Mouse (Mus musculus): ENCODE measurements around the gene Dmrt1.

The Dmrt1 gene

DNA sequence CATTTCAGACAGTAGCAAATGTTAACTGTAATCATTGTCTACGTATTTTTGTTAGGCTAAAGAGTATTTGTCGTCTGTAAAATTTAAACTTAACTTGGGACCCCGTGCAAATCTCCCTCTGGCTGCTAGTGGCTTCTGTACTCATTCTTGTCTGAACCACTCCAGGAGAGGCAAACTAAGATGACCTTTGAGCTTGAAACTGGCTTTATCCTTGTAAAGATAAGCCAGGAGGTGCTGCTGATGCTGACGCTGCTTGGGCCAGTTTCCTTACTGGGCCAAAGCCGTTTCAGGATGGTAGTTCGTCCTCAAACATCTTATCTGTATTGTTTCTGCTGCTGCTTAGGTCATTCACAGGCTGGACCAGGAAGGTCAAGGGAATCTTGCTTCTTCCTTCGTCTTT is 64.4 kb downstream of the Dmrt1 start:
- DNase-seq (ENCODE audit: low read depth): no peak

DNA sequence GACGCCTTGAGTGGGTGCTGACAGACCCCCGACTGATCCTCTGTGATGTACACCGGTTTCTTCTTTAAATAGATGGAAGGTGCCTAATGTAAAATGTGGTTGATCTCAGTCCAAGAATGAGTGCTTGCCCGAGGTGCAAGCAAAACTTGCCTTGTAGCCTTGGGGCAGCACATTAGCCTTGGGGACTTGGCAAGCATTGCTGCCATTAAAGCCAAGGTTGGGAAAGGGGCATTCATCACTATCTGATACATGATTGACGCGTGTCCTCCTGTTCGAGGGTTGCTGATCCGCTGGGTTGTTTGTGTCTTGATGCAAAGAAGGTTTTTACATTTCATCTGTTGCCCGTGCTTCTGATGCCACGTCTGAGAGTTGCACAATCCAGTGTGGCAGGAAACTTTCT is 69.0 kb downstream of the Dmrt1 start:
- DNase-seq (ENCODE audit: low read depth): no peak

DNA sequence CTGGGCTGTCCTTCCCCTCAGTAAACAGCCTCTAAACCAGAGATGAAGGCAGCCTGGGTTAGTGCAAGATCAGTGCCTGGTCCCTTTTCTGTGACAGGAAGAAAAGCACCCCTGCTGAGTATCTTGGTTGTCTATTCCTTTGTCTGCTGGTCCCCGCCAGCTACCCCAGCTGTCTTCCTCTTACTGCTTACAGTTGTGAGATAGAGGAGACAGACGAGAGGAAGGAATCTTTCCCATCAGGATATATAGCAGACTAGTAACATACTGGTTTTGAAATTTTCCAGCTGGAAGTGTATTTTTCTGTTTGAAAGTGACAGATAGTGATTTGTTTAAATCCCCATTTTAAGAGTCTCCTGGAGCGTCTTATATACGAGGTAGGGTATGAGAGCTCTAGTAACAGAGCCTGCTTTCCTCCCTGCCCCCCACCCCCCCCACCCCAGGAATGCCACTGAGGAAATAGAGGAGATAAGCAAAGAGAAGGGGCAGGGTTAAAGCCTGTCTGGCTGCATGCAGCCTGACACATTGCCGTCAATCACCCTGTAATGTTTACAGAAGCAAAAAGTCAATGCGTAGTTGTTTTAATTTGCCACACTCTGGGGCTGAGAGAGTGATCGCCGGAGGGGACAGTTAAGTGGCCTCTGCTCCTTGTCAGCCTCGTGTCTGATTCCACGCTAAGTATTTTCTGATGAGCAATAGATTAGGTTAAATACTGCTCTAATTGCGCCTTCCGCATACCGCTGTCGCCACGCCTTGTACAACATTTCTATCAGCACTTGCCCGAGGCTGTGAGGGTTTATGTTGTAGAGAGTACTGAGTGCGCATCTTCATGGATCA is 69.8 kb downstream of the Dmrt1 start:
- DNase-seq (ENCODE audit: low read depth): no peak

DNA sequence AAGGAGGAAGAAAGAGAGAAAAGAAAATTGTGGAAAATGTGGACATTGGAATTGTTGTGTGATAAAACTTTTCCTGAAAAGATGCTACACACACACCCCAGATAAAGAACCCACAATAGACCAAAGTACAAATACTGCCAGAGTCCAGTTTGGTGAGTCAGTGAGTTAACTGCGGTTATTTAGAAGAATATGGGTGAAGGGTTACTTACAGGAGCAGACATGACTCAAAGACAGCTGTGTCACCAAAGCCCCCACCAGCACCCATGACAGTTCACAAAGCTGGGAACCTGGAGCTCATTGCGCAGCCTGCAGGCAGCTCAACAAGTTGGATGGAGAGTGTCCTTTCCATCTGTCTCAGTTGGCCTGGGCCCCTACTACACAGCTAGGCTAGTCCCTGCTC is 72.9 kb downstream of the Dmrt1 start:
- no peak for DNase-seq (ENCODE audit: low read depth)

DNA sequence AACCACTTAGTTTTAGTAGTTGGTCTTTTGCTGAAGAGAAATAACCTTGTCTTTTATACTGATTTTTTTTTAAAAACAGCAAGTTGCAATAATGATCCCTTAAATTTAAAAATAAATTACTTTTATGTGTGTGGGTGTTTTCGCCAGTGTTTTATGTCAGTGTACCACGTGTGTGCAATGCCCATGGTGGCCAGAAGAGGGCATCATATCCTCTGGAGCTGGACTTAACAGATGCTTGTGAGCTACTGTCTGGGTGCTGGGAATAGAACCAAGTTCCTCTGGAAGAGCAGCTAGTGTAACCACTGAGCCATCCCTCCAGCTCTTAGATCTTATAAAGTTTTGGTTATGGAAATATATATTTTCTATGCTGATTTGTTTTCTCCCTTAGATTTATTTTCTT is 74.0 kb downstream of the Dmrt1 start:
- DNase-seq (ENCODE audit: low read depth): no peak

DNA sequence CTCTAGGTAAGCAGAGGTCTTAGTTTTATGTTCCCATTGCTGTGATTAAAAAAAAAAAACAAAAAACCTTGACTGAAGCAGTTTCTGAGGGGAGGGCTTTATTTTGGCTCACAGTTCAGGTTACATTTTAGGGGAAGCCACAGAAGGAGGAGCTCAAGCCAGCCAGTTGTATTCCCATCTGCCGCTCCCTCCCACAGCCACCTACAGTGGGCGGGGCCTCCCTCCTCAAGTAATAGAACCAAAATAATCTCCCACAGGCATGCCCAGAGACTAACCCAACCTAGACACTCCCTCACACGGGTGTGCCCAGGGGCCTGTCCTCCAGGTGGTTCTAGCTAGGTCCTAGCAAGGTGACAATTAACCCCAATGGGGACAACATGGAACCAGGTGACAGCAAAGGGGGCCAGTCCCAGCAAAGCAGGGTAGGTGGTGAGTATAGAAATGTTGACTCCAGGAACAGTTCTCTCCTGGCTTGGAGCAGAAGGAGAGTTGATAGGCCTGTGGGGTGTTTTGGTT is 92.4 kb downstream of the Dmrt1 start:
- no peak for DNase-seq (ENCODE audit: low read depth)

DNA sequence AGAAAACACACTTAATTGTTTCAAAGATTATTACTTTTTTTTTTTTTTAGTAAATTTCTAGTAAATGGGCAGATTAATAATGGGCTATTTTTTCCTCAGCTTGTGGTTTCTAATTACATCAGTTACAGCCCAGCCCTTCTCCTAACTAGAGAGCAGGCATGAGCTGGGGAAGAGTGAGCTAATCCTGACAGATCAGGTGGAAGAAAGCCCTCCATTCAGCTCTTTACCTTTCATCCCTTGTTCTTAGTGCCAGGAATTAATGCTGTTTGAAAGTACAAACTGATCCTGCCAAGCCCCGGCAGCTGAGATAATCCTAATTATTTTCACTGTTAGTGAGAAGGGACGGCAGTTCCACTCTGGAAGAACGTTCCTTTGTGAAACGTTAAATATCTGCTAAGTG is 93.2 kb downstream of the Dmrt1 start:
- no peak for DNase-seq (ENCODE audit: low read depth)

DNA sequence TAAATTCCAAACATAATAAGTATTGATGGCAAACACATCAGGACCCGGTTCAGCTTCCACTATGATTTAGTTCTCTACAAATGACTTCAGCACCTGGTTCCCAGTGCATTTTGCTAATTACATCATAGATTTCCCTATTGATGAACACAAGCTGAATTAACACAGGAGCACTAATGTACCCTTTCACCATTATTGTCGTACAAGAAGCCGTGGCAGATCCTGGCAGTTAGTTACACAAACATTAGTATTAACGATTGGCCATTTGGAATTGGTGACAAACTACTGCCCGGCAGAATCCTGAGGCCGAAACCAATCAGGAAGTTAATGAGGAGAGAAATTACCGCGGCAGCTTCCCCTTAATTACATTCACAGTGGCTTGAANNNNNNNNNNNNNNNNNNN is 96.5 kb downstream of the Dmrt1 start:
- no peak for DNase-seq (ENCODE audit: low read depth)

DNA sequence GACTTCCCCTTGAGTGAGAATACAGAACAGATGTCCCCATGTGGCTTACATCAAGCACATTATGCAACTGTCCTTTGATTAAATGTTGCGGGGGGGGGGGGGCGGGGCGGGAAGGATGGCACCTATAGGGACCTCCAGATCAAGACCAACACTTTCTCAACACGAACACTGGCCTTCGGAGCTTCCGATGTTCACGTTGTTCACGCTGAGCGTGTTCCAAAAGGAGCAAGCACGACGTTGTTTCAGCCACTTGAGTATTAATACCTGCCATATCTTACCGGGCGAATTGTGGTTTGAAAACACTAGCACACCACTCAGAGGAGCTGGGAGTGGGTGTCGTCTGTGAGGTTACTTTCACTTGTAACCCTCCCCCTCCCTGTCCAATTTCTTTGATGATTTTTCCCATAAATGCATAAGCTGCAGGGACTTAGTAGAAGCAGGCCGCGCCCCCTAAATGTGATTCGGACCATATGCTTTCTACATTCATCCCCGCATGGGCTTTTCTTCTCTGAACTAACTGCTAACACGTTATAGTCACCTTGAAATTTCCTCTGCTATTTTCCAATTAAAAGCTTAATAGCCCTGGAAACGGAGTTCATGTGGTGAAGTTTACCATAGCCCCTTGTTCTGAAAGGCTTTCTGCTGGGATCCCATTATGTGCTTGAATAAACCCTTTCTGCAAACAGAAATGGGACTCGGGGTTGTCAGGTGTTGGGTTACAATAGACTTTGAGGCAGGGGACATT is 102.2 kb downstream of the Dmrt1 start:
- DNase-seq (ENCODE audit: low read depth): no peak

DNA sequence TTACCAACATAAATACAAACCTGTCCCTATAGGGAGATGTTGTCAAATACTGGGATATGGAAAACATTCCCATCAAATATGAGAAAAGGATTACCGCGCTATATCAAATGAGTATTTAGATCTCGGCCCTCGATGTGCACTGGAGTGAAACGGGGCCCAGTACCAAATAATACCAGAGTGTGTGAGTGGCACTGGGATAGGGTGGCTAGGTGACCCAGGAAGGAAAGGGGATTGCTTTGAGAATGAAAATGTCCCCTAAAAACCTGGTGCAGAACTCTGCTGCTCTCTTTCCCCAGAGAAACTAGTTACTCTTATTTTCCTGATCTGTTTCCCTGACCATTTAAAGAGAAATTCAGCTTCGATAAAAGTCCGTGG is 102.8 kb downstream of the Dmrt1 start:
- DNase-seq (ENCODE audit: low read depth): no peak

DNA sequence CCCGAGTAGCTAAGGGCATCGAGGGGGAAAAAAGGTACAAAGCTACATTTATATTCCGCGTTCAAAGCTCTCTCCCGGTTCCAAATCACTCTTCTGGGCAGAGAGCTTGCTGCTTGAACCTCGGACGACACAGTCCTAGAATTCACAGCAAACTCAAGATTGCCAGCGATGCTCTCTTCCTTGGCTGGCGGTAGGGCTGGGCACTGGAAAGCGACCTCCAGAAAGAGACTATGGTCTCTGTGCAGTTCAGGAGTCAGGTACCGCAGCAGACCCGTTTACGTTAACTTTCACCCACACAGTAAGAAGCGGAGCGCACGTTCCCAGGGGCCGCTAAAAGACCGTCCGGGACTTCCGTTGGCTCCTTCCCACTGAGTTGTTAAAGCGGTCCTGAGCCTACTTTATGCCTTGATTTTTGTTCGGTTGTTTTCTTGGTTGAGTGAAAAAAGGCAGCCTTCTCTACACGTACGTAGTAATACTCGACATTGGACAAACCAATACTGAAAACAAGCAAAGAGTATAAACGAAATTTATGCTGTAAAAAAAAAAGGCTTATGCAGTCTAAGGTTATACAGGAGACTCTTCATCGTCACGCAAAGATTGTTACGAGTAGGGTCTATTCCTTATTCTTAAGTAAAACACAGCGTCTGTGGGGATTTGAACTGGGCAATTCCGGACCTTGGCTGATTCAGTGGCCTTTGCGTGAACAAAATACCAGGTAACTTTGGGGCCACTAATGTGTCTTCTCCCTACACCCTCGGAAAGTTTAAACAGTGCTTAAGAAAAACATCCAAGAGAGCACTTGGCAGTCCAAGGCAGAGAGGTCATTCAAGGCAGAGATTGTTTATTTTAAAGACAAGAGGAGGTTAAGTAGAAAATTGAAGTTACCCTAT is 103.8 kb downstream of the Dmrt1 start:
- no peak for DNase-seq (ENCODE audit: low read depth)

DNA sequence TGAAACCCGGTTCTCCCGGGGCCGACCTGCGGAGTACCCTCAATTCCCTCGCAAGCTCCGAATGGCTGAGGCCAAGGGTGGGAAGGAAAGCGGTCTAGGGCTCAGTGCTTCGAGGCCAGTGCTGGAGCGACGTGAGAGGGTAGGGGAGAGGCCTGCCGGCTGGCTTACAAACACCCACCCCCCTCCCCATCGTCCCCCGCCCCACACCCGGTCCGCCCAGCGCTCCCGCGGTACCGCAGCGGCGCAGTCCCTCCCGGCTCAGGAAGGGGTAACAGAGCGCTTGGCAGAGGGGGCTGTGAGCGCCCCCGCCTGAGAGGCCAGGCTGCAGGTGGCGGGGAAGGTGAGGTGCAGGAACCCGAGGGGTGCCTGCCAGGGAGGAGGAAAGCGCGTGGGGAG is 104.6 kb downstream of the Dmrt1 start, which contains the start of gene Dmrt3:
Dmrt3 (plus strand) TSS at position 287 of the 396 bp plus-strand sequence.
- no peak for DNase-seq (ENCODE audit: low read depth)

DNA sequence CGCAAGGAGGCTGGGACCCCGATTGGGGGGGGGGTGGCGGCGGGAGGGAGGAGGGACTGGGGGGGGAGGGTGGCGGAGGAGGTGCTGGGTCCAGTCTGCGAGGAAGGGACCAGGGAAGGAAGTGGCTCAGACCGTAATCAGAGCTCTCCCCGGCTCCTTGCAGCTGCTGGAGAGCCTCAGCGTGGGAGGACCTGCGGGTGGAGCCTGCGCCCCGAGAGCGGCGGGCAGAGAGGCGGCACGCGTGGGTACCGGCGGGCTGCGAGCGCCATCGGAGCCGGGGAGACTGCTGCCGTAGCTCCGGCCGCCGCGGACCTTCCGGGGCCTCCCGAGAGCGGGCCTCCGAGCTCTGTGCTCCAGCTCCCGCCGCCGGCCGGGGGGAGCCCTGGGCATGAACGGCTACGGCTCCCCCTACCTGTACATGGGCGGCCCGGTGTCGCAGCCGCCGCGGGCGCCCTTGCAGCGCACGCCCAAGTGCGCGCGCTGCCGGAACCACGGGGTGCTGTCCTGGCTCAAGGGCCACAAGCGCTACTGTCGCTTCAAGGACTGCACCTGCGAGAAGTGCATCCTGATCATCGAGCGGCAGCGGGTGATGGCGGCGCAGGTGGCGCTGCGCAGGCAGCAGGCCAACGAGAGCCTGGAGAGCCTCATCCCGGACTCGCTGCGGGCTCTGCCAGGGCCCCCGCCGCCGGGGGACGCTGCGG is 105.1 kb downstream of the Dmrt1 start:
- DNase-seq (ENCODE audit: low read depth): no peak

DNA sequence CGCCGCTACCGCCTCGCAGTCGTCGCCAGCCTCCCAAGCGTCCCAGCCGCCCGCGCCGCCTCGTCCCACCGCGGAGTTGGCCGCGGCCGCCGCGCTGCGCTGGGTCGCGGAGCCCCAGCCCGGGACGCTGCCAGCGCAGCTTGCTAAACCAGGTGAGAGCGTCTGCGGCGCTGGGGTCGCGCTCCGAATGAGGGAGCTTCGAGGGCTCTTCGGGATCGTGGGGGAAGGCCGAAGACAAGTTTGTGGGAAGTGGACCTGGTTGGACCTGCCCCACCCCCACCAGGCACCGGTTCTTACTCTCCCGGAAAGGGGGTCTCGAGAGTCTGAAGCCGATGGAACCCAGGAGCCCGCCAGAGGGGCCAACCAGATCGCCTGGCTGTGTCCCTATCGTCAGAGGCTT is 105.7 kb downstream of the Dmrt1 start:
- DNase-seq (ENCODE audit: low read depth): no peak

DNA sequence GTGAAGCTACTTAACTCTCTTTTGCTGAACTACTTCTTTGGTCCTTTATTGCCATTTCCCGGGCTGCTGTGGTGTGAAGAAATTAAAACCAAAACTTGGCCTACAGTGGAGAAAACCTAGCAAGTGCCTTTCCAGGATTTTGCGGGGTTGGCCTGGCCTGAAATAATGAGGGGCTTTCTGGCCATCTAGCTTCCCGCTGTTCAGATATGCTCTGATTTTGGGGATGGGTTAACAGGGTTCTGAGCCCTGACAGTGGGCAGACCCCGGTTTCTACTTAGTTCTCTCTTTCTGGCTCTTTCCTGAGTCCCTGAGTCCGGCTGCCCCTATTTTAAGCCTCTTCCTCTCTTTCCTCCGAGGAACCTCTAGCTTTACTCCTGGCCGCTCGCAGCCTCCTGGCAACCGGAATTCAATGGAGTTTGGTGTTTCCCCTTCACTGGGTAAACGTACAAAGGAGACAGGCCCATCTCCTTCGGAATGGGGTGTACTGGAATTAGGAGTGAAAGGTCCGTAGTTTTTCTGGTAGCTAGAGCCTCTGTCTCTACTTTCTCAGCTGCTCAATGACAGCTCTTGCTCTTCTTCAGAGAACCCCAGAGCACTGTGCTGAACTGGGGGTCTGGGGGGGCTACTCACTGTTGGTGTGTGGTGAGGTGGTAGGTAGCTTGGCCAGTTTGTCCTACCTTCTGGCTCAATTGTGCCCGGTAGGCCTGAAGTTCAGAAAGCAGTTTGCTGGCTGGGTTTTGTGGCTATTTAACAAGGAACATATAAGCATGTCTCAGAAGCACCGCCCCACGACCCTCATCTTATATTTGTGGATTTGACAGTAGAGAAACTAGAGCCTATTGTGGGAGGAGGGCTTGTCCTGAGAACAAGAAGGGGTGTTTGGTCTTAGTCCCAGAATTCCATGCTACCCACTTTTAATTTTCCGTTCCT is 106.7 kb downstream of the Dmrt1 start:
- no peak for DNase-seq (ENCODE audit: low read depth)

DNA sequence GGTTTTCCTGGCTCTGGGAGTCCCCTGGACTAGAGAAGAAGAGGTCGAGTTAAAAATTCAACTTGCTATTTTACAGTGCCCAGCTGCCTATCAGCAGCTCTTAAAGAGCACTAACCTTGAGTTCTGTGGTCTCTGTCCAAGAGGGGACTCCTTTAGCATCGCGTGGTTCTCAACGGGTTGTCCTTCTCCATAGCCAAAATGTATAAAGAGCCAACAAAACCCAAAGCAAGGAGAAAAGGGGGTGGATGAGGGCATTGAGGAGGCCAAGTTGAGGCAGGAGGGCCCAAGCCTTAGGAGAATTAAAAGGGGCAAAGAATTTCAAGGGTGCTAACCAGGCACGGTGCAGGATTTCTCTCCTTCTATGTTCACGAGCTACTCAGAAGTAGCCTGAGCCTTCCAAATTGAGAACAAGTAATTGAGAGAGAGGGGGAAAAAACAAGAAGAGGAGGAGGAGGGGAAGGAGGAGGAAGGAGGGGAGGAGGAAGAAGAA is 107.4 kb downstream of the Dmrt1 start:
- no peak for DNase-seq (ENCODE audit: low read depth)

DNA sequence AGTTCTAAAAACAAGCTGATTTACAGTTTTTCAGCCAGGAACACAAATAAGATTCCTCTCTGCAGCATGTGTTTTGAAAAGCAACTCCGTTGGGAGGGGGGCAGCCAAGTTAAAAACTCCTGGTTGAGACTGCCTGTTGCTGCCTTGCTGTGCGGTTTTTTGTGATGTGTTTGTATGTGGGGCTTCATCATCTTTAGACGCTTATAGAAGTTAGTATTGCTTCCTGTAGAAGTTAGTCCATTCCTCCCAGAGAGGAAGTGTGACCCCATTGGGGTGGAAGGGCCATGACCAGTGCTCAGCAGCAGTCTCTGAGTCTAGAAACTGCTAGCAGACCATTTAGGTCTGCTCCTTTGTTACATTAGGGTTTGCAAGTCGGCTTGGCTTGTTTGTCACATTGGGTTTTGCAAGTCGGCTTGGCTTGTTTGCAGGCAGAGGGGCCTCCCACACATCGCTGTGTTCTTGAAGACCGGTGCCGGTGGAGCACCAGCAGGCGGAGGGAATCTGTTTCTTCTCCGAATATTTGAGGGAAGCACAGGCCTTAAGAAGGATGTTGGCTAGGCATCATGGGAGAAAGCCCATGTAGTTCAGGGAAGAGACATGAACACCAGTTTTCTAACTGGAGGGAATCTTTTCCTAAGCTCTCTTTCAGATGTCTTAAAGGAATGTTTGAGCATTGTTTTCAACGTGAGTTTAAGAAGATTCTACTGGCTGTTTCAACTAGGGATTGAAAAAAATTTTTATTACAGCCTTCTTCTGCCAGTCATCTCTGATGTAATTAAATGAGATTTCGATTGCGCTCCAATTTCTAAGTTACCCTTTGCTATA is 108.3 kb downstream of the Dmrt1 start:
- DNase-seq (ENCODE audit: low read depth): no peak

DNA sequence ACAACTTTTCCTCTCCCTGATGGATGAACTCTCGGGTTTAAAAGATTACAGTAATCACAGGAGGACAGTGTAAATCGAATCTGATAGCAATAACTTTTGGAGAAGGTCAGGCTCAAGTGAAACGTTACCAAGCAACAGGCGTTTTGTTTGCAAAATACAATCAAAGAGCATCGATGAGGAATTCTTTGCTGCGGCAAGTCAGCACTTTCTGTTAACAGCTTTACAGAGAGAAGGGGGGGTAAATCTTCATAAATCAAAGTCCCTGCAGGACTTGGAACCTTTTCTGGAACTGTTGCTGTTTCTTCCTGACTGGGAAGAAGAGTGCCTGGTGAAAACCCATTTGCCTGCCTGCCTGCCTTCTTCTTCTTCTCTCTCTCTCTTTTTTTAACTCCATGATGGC is 110.5 kb downstream of the Dmrt1 start:
- no peak for DNase-seq (ENCODE audit: low read depth)
